Mouse (Mus musculus) thymus, postnatal 25 days (tissue): ENCODE data around the gene Spata45.

Experiments used
- DNase-seq: peaks from one replicate; pipeline ENCODE4 v3.0.0; 2022

Gene Spata45

GRCm38 (mm10) chr1:191042688-191043087 lies 6.2 kb downstream of the Spata45 start:
- DNase-seq, result no peak

GRCm38 (mm10) chr1:191045264-191045663 lies 8.8 kb downstream of the Spata45 start:
- no peak for DNase-seq

GRCm38 (mm10) chr1:191046231-191046824 lies 9.9 kb downstream of the Spata45 start:
- DNase-seq, result no peak

- no peak for DNase-seq
These were observed 17.1 kb downstream of the Spata45 start for GRCm38 (mm10) chr1:191053555-191053954.

- DNase-seq, result no peak
These were observed 18.6 kb downstream of the Spata45 start for GRCm38 (mm10) chr1:191054870-191055532.

- no peak for DNase-seq
These were observed 19.1 kb downstream of the Spata45 start for GRCm38 (mm10) chr1:191055533-191055873.

- no peak for DNase-seq
These were observed 21.0 kb downstream of the Spata45 start for GRCm38 (mm10) chr1:191057461-191057860.

- DNase-seq, result no peak
These were observed 25.9 kb downstream of the Spata45 start for GRCm38 (mm10) chr1:191062241-191062780.

- peak; percentile 94 for DNase-seq
These were observed 26.5 kb downstream of the Spata45 start, which contains the start of the genes Tatdn3 and Nsl1 for GRCm38 (mm10) chr1:191062781-191063485. Gene Tatdn3 (minus strand): TSS chr1:191062932. Gene Nsl1 (plus strand): TSS chr1:191063012.

GRCm38 (mm10) chr1:191063700-191064099 lies 27.3 kb downstream of the Spata45 start:
- DNase-seq, result no peak

- DNase-seq, result no peak
These were observed 28.1 kb downstream of the Spata45 start for GRCm38 (mm10) chr1:191064535-191064934.

- DNase-seq, result no peak
These were observed 28.7 kb downstream of the Spata45 start for GRCm38 (mm10) chr1:191065188-191065587.

GRCm38 (mm10) chr1:191068377-191068776 lies 31.9 kb downstream of the Spata45 start:
- no peak for DNase-seq

GRCm38 (mm10) chr1:191070259-191070658 lies 33.8 kb downstream of the Spata45 start:
- DNase-seq, result no peak

- DNase-seq, result no peak
These were observed 35.2 kb downstream of the Spata45 start for GRCm38 (mm10) chr1:191071613-191072012.

- no peak for DNase-seq
These were observed 36.0 kb downstream of the Spata45 start for GRCm38 (mm10) chr1:191072329-191072913.

- DNase-seq, result no peak
These were observed 36.6 kb downstream of the Spata45 start for GRCm38 (mm10) chr1:191073001-191073400.

- DNase-seq, result no peak
These were observed 37.0 kb downstream of the Spata45 start for GRCm38 (mm10) chr1:191073486-191073885.

GRCm38 (mm10) chr1:191075199-191075883 lies 38.9 kb downstream of the Spata45 start:
- no peak for DNase-seq

GRCm38 (mm10) chr1:191083230-191083629 lies 46.8 kb downstream of the Spata45 start:
- DNase-seq, result no peak

GRCm38 (mm10) chr1:191084951-191085559 lies 48.6 kb downstream of the Spata45 start:
- DNase-seq, result peak; percentile 61

- no peak for DNase-seq
These were observed 49.2 kb downstream of the Spata45 start for GRCm38 (mm10) chr1:191085597-191085996.
